Mouse (Mus musculus) kidney, embryonic 16.5 days (tissue): Measurements from ENCODE around the gene Sv2a. TPM values are rescaled to one million over a fixed set of nuclear protein-coding genes. Genes with fewer than 3 reads are reported as not detected.
"Not testable (repeated sequence)": the region's sequence is repeated elsewhere in the genome, so short reads cannot be mapped to it uniquely, and the experiment has no call there.

Experiments used
- ATAC-seq: fragments of 200-750 bp; cut with Nextera tagmentation; 2 replicates; pipeline ENCODE4 v1.8.0; 2017; ENCODE audit warnings: moderate TSS enrichment; ENCODE audit not compliant: low FRiP score, low TSS enrichment
- H3K27ac ChIP-seq: fragments of 300-500 bp; sonication (generic); 2 replicates; pipeline ENCODE4 v1.5.1; 2014; ENCODE audit warnings: low read length
- H3K27me3 ChIP-seq: fragments of 300-500 bp; sonication (generic); 2 replicates; pipeline ENCODE4 v1.6.1; 2014; ENCODE audit warnings: low read length, control low read depth, mixed read lengths; ENCODE audit not compliant: insufficient read depth
- H3K36me3 ChIP-seq: fragments of 300-500 bp; sonication (generic); 2 replicates; pipeline ENCODE4 v1.6.1; 2014; ENCODE audit warnings: low read length, control low read depth, mixed read lengths; ENCODE audit not compliant: insufficient read depth
- H3K4me1 ChIP-seq: fragments of 300-500 bp; sonication (generic); 2 replicates; pipeline ENCODE4 v1.6.1; 2014; ENCODE audit warnings: low read length, control low read depth, mixed read lengths; ENCODE audit not compliant: insufficient read depth
- H3K4me2 ChIP-seq: fragments of 300-500 bp; sonication (generic); replicated peaks from 2 replicates; pipeline ENCODE4 v1.6.1; 2014; ENCODE audit warnings: low read depth, low read length
- H3K4me3 ChIP-seq: fragments of 300-500 bp; sonication (generic); 2 replicates; pipeline ENCODE4 v1.5.1; 2014; ENCODE audit warnings: mild to moderate bottlenecking, low read length
- H3K9ac ChIP-seq: fragments of 300-500 bp; sonication (generic); replicated peaks from 2 replicates; pipeline ENCODE4 v1.6.1; 2014; ENCODE audit warnings: low read length
- H3K9me3 ChIP-seq: fragments of 300-500 bp; sonication (generic); 2 replicates; pipeline ENCODE4 v1.6.1; 2016; ENCODE audit warnings: low read length, control low read depth
- WGBS: fragments of 180-500 bp; shearing (Covaris S2); extraction: QIAGEN DNeasy Blood & Tissue Kit; methylation state at CpG from one replicate; pipeline ENCODE4 v1.1.7; 2014; 5-methylcytosine and 5-hydroxymethylcytosine counted together
- polyA plus RNA-seq: library from polyadenylated mRNA; unstranded; fragments of >200 nt; fragmentation: Nextera tagmentation; extraction: Ambion mirVana; gene quantifications from 2 replicates; pipeline ENCODE4 v1.2.1, GENCODE M21; 2015

The Sv2a gene
- polyA plus RNA-seq, 1 experiment from 2014 or later, result 5.1 TPM

GRCm38 (mm10) chr3:96209242-96209641, 28.3 kb downstream of the Sv2a start:
- H3K36me3 ChIP-seq, result no peaks in the 10 kb centered on the region
- no peak overlapping the region for H3K4me3 ChIP-seq
- 0 out of 2 replicates have a peak, but pooled peaks cover 5% of the 10 kb centered on the region for H3K27me3 ChIP-seq
- 27% methylated on average over 15 of the region's 15 CpGs for WGBS
- H3K9ac ChIP-seq, result no peak overlapping the region
- no peak overlapping the region for H3K27ac ChIP-seq
- no peak overlapping the region for H3K4me2 ChIP-seq
- H3K9me3 ChIP-seq, result no peaks in the 10 kb centered on the region
- H3K4me1 ChIP-seq, result peaks cover 3% of the 10 kb centered on the region; the same call in 1 of the 2 replicates
- ATAC-seq, result no peak

GRCm38 (mm10) chr3:96219191-96219641, 38.3 kb downstream of the Sv2a start:
- Histone ChIP-seq H3K27ac (peak overlapping the region; percentile 100), H3K4me3 (peak overlapping the region; percentile 72), H3K4me2 (peak overlapping the region; percentile 77), H3K9me3 (no peaks in the 10 kb centered on the region), H3K4me1 (peaks cover 34% of the 10 kb centered on the region), H3K9ac (peak overlapping the region; percentile 89), H3K36me3 (no peaks in the 10 kb centered on the region), H3K27me3 (0 out of 2 replicates have a peak, but pooled peaks cover 3% of the 10 kb centered on the region)
- under 1% methylated on average over 12 of the region's 12 CpGs for WGBS
- no peak for ATAC-seq

- WGBS, result under 1% methylated on average over 36 of the region's 37 CpGs
- ATAC-seq, result peak; percentile 86
- Histone ChIP-seq H3K4me1 (peaks cover 37% of the 10 kb centered on the region), H3K27ac (peak within 1 kb of the TSS; percentile 100), H3K36me3 (no peaks in the 10 kb centered on the region), H3K9ac (peak within 1 kb of the TSS; percentile 89), H3K27me3 (0 out of 2 replicates have a peak, but pooled peaks cover 1% of the 10 kb centered on the region), H3K9me3 (no peaks in the 10 kb centered on the region), H3K4me3 (peak within 1 kb of the TSS; percentile 72), H3K4me2 (peak within 1 kb of the TSS; percentile 77)
Observed at GRCm38 (mm10) chr3:96219661-96220130, 38.7 kb downstream of the Sv2a start, which contains the start of the genes Bola1 and Hist2h2ab. Gene Bola1 (minus strand): TSS chr3:96219709. Gene Hist2h2ab (plus strand): TSS chr3:96219865.

GRCm38 (mm10) chr3:96220131-96220764, 39.3 kb downstream of the Sv2a start:
- H3K4me3 ChIP-seq, result peak overlapping the region; percentile 72
- not testable (repeated sequence) for H3K27me3 ChIP-seq, H3K9me3 ChIP-seq, H3K36me3 ChIP-seq
- peak overlapping the region; percentile 89 for H3K9ac ChIP-seq
- H3K27ac ChIP-seq, result peak overlapping the region; percentile 100
- WGBS, result under 1% methylated on average over 28 of the region's 47 CpGs
- peak; percentile 0; the same call in 1 of the 2 replicates for ATAC-seq
- peak overlapping the region; percentile 77 for H3K4me2 ChIP-seq
- peaks cover 41% of the 10 kb centered on the region for H3K4me1 ChIP-seq

- H3K4me3 ChIP-seq, result peak within 1 kb of the TSS; percentile 72
- no peaks in the 10 kb centered on the region for H3K27me3 ChIP-seq
- ATAC-seq, result peak; percentile 94
- H3K4me1 ChIP-seq, result peaks cover 49% of the 10 kb centered on the region
- H3K27ac ChIP-seq, result peak within 1 kb of the TSS; percentile 100
- H3K36me3 ChIP-seq, result no peaks in the 10 kb centered on the region
- peak within 1 kb of the TSS; percentile 89 for H3K9ac ChIP-seq
- under 1% methylated on average over 43 of the region's 43 CpGs for WGBS
- H3K4me2 ChIP-seq, result peak within 1 kb of the TSS; percentile 77
- no peaks in the 10 kb centered on the region for H3K9me3 ChIP-seq
Observed at GRCm38 (mm10) chr3:96220765-96221639, 40.1 kb downstream of the Sv2a start, which contains the start of the genes Hist2h2ac and Hist2h2be. Gene Hist2h2ac (minus strand): TSS chr3:96220880. Gene Hist2h2be (plus strand): TSS chr3:96221119.

GRCm38 (mm10) chr3:96221640-96222038, 40.7 kb downstream of the Sv2a start:
- Histone ChIP-seq H3K27ac (peak overlapping the region; percentile 100), H3K9ac (peak overlapping the region; percentile 67), H3K36me3 (no peaks in the 10 kb centered on the region), H3K27me3 (no peaks in the 10 kb centered on the region), H3K4me2 (peak overlapping the region; percentile 77), H3K4me1 (peaks cover 53% of the 10 kb centered on the region), H3K4me3 (peak overlapping the region; percentile 72), H3K9me3 (no peaks in the 10 kb centered on the region)
- ATAC-seq, result no peak
- WGBS, result 17% methylated on average over 9 of the region's 9 CpGs

- Histone ChIP-seq H3K36me3 (no peaks in the 10 kb centered on the region), H3K27me3 (no peaks in the 10 kb centered on the region), H3K9ac (0 out of 2 replicates have a peak overlapping the region, but pooled peaks have one; percentile 67), H3K4me1 (peaks cover 59% of the 10 kb centered on the region), H3K4me2 (peak overlapping the region; percentile 77), H3K27ac (no peak overlapping the region), H3K4me3 (peak overlapping the region; percentile 72; the same call in 1 of the 2 replicates), H3K9me3 (no peaks in the 10 kb centered on the region)
- no peak for ATAC-seq
- 88% methylated on average over 4 of the region's 4 CpGs for WGBS
Observed at GRCm38 (mm10) chr3:96222774-96223173, 41.8 kb downstream of the Sv2a start.

GRCm38 (mm10) chr3:96225421-96225820, 44.5 kb downstream of the Sv2a start:
- 0 out of 2 replicates have a peak overlapping the region, but pooled peaks have one; percentile 4 for H3K4me2 ChIP-seq
- H3K27me3 ChIP-seq, result no peaks in the 10 kb centered on the region
- no peak for ATAC-seq
- H3K27ac ChIP-seq, result no peak overlapping the region
- H3K36me3 ChIP-seq, result no peaks in the 10 kb centered on the region
- H3K9ac ChIP-seq, result no peak overlapping the region
- H3K4me1 ChIP-seq, result peaks cover 55% of the 10 kb centered on the region
- 14% methylated on average over 2 of the region's 2 CpGs for WGBS
- no peaks in the 10 kb centered on the region for H3K9me3 ChIP-seq
- H3K4me3 ChIP-seq, result no peak overlapping the region
